Mouse (Mus musculus) stomach, postnatal 0 days (tissue): ENCODE data around the gene Vps25.

ENCODE experiments used
- CTCF ChIP-seq: IDR thresholded peaks from 2 replicates; pipeline ENCODE4 v1.5.1; 2016; ENCODE audit warnings: antibody characterized with exemption, low read depth, mild to moderate bottlenecking, moderate library complexity
- EP300 ChIP-seq: optimal IDR thresholded peaks from 2 replicates; pipeline ENCODE3; 2016; ENCODE audit warnings: antibody characterized with exemption

DNA sequence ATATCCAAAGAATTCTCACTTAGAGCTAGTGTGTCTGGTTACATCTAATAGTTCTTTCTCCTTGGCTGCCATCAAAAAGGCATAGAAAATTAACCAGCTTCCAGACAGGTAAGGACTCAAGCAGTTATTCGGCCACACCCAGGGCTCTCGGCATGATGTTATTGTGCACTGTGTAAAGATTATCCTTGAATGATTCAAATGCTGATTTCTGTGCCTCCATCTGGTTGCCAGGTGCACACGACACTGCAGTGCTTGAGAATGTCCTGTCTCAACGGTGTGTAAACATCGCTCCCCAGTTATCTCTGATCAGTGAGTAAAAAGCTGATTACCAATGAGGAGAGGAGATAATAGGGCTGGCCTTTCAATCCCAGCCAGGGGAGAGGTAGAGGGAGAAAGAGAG is 54.2 kb downstream of the Vps25 start:
- no peak for TF ChIP-seq CTCF
- TF ChIP-seq EP300 = no peak
